Comparison of ENCODE assay signal across 30 mouse cellular contexts in genomic region chr14:73058755-73059154, GRCm38 (mm10). TPM values are rescaled to one million over a fixed set of nuclear protein-coding genes. Genes with fewer than 3 reads are reported as not detected.
"Had no signal": no experiment of that assay in that cellular context is flagged by ENCODE, and none has a peak within 500 bp of the region (broad histone marks: within the 10 kb centered on the region; RNA-seq: fewer than 3 reads in every experiment).

No protein-coding gene starts in this region.

- H3K36me3 ChIP-seq: heart, embryonic 13.5 days; heart, embryonic 15.5 days; hindbrain, embryonic 13.5 days; hindbrain, embryonic 15.5 days; kidney, embryonic 15.5 days; limb, embryonic 10.5 days; limb, embryonic 12.5 days; liver, embryonic 13.5 days had no signal

- H3K4me1 ChIP-seq: heart, embryonic 13.5 days; heart, embryonic 15.5 days; hindbrain, embryonic 13.5 days; hindbrain, embryonic 15.5 days; kidney, embryonic 15.5 days; limb, embryonic 10.5 days; limb, embryonic 12.5 days; liver, embryonic 13.5 days had no signal

- H3K27ac ChIP-seq: heart, embryonic 13.5 days; heart, embryonic 15.5 days; hindbrain, embryonic 13.5 days; hindbrain, embryonic 15.5 days; hindbrain, postnatal 0 days; kidney, embryonic 15.5 days; kidney, postnatal 0 days; left cerebral cortex, adult 2 months; limb, embryonic 10.5 days; limb, embryonic 12.5 days; liver, embryonic 13.5 days had no signal

- DNase-seq: gastrocnemius, postnatal 14 days; gastrocnemius, postnatal 36 days; heart, adult 2 months; heart, postnatal 14 days; heart, postnatal 36 days; kidney, adult 11 months; kidney, adult 2 months; kidney, adult 9 months; kidney, postnatal 14 days; kidney, postnatal 36 days; layer of hippocampus, adult 9-11 months; layer of hippocampus, postnatal 36 days; liver; liver, embryonic 13.5 days had no signal

- H3K9ac ChIP-seq: heart, embryonic 13.5 days; heart, embryonic 15.5 days; hindbrain, embryonic 13.5 days; hindbrain, embryonic 15.5 days; kidney, embryonic 15.5 days; limb, embryonic 12.5 days; liver, embryonic 13.5 days had no signal

- H3K27me3 ChIP-seq: heart, embryonic 13.5 days; heart, embryonic 15.5 days; hindbrain, embryonic 13.5 days; hindbrain, embryonic 15.5 days; kidney, embryonic 15.5 days; limb, embryonic 12.5 days; liver, embryonic 13.5 days had no signal

- H3K4me3 ChIP-seq: heart, adult 2 months; heart, embryonic 13.5 days; heart, embryonic 15.5 days; hindbrain, embryonic 13.5 days; hindbrain, embryonic 15.5 days; kidney, embryonic 15.5 days; left cerebral cortex, adult 2 months; limb, embryonic 10.5 days; limb, embryonic 12.5 days; liver, embryonic 13.5 days had no signal

- H3K9me3 ChIP-seq: heart, embryonic 13.5 days; heart, embryonic 15.5 days; hindbrain, embryonic 13.5 days; hindbrain, embryonic 15.5 days; kidney, embryonic 15.5 days; limb, embryonic 10.5 days; limb, embryonic 12.5 days; liver, embryonic 13.5 days had no signal

- H3K4me2 ChIP-seq: heart, embryonic 11.5 days; heart, embryonic 13.5 days; heart, embryonic 15.5 days; hindbrain, embryonic 13.5 days; hindbrain, embryonic 15.5 days; kidney, embryonic 15.5 days; limb, embryonic 12.5 days; liver, embryonic 11.5 days; liver, embryonic 13.5 days had no signal

- ATAC-seq: hindbrain, postnatal 0 days; intestine, embryonic 16.5 days had no signal

RNA-seq across cellular contexts. Expression of gene Cysltr2, which starts 9.8 kb away (rescaled TPM):
- total RNA-seq: gastrocnemius, adult 18-20 months; gastrocnemius, postnatal 14 days; gastrocnemius, postnatal 36 days; hindbrain, postnatal 0 days had no signal
- polyA plus RNA-seq: heart, embryonic 11.5 days; heart, embryonic 13.5 days; heart, embryonic 15.5 days; heart, postnatal 0 days; hindbrain, embryonic 11.5 days; limb, embryonic 10.5 days; limb, embryonic 12.5 days had no signal
